Mouse (Mus musculus) stomach, postnatal 0 days (tissue): Measurements from ENCODE around the gene Snx29. TPM values are rescaled to one million over a fixed set of nuclear protein-coding genes. Genes with fewer than 3 reads are reported as not detected.
"Not testable (repeated sequence)": the region's sequence is repeated elsewhere in the genome, so short reads cannot be mapped to it uniquely, and the experiment has no call there.

Experiments
- ATAC-seq: fragments of 200-750 bp; cut with Nextera tagmentation; 2 replicates; pipeline ENCODE4 v1.8.0; 2017; ENCODE audit not compliant: low FRiP score, low TSS enrichment
- DNase-seq: peaks from one replicate; pipeline ENCODE4 v3.0.0-alpha.2; 2016; ENCODE audit warnings: low spot score
- H3K27ac ChIP-seq: fragments of 300-500 bp; sonication (generic); replicated peaks from 2 replicates; pipeline ENCODE4 v1.5.1; 2014; ENCODE audit warnings: mild to moderate bottlenecking, control low read depth
- H3K27me3 ChIP-seq: fragments of 300-500 bp; sonication (generic); 2 replicates; pipeline ENCODE4 v1.6.1; 2014; ENCODE audit warnings: low read length; ENCODE audit not compliant: control insufficient read depth, insufficient read depth
- H3K36me3 ChIP-seq: fragments of 300-500 bp; sonication (generic); 2 replicates; pipeline ENCODE4 v1.6.1; 2014; ENCODE audit warnings: low read length, mixed read lengths; ENCODE audit not compliant: control insufficient read depth, insufficient read depth
- H3K4me1 ChIP-seq: fragments of 300-500 bp; sonication (generic); replicated peaks from 2 replicates; pipeline ENCODE4 v1.6.1; 2014; ENCODE audit warnings: antibody characterized with exemption; ENCODE audit not compliant: control insufficient read depth, insufficient read depth
- H3K4me2 ChIP-seq: fragments of 300-500 bp; sonication (generic); replicated peaks from 2 replicates; pipeline ENCODE4 v1.6.1; 2014; ENCODE audit warnings: low read depth, mild to moderate bottlenecking, control low read depth, moderate library complexity
- H3K4me3 ChIP-seq: fragments of 300-500 bp; sonication (generic); 2 replicates; pipeline ENCODE4 v1.5.1; 2014; ENCODE audit warnings: low read depth, low read length, control low read depth
- H3K9ac ChIP-seq: fragments of 300-500 bp; sonication (generic); 2 replicates; pipeline ENCODE4 v1.6.1; 2014; ENCODE audit warnings: mild to moderate bottlenecking, low read length, control low read depth, mixed read lengths
- H3K9me3 ChIP-seq: fragments of 300-500 bp; sonication (generic); 2 replicates; pipeline ENCODE4 v1.6.1; 2016; ENCODE audit warnings: low read length; ENCODE audit not compliant: control insufficient read depth
- CTCF ChIP-seq: IDR thresholded peaks from 2 replicates; pipeline ENCODE4 v1.5.1; 2016; ENCODE audit warnings: antibody characterized with exemption, low read depth, mild to moderate bottlenecking, moderate library complexity
- EP300 ChIP-seq: optimal IDR thresholded peaks from 2 replicates; pipeline ENCODE3; 2016; ENCODE audit warnings: antibody characterized with exemption
- WGBS: fragments of 180-500 bp; shearing (Covaris S2); extraction: QIAGEN DNeasy Blood & Tissue Kit; methylation state at CpG from one replicate; pipeline ENCODE4 v1.1.7; 2014; 5-methylcytosine and 5-hydroxymethylcytosine counted together
- polyA plus RNA-seq: library from polyadenylated mRNA; unstranded; fragments of >200 nt; fragmentation: Nextera tagmentation; extraction: Ambion mirVana; gene quantifications from 2 replicates; pipeline ENCODE4 v1.2.1, GENCODE M21; 2015

Snx29 gene
- 4.8 and 5.2 TPM in 2 replicates for polyA plus RNA-seq

DNA sequence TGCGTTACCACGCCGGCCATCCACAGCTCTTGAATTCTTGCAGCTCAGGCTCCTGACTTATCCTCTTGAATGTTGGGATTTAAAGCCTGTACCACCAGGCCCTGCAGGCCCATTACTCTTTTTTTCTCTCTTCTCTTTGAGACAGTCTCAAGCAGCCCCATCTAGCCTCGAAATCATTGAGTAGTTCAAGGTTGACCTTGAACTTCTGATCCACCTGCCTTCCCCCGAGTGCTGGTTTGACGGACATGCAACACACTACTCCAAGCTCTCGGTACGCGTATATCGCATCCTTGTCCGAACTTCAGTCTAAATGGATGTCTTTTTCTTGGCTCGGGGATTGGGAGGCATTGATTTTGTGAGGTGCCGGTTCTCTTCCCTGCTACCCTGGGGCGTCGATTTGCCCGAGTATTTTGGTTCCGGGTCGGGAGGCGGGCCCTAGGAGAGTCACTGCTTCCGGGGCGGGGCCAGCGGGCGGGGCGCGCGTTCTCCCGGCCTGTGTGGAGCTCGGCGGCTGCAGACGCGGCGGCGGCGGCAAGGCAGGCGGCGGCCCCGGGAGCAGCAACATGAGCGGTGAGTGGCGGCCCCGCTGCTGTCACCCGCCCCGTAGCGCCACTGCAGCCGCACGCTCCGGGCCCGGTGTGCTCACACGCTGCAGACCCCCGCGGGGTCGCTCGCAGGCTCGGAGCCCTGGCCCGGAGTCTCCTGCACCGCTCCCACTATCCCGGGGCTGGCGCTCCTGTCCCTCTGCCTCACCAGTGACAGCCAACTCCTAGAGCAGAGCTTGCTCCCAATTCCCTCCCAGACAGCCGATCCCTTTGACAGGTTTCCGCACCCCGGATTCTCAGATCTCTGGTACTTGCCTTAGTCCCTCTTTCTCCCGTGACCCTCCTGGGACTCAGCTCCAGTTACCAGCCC is at the start of gene Snx29:
Gene Snx29 (plus strand): TSS at position 500 of the 915 bp plus-strand sequence.
- WGBS: 4% methylated on average over 59 of the region's 61 CpGs
- ATAC-seq (peak; percentile 98), DNase-seq (peak; percentile 98)
- TF ChIP-seq CTCF (0 out of 2 replicates have a peak, but pooled peaks have one; percentile 13), EP300 (no peak)
- no peaks in the 10 kb centered on the region for H3K9me3 ChIP-seq
- H3K36me3 ChIP-seq: no peaks in the 10 kb centered on the region
- H3K27ac ChIP-seq: peak within 1 kb of the TSS; percentile 91
- peak within 1 kb of the TSS; percentile 82 for H3K4me3 ChIP-seq
- no peaks in the 10 kb centered on the region for H3K27me3 ChIP-seq
- 0 out of 2 replicates have a peak, but pooled peaks cover 2% of the 10 kb centered on the region for H3K4me1 ChIP-seq
- peak within 1 kb of the TSS; percentile 97 for H3K4me2 ChIP-seq
- H3K9ac ChIP-seq: peak within 1 kb of the TSS; percentile 82

DNA sequence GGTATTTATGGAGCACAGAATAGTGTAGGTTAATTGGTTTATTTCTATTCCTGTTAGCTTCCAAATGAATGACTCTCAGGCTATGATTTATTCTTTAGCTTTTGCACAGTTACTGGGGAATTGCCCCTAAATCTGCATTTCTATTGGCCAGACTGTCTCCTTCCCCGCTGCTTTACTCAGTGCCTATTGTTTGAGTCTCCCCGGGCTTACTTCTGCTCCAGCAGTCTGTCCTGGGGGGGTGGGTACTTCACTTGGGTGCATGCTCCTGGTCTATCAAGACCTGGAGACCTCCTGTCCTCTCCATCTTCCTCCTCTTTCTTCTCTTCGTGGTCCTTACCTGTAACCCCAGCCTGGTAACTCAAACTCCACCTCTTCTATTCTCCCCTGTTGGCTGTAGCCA is 45.8 kb upstream of the Snx29 start:
- H3K4me2 ChIP-seq: no peak overlapping the region
- TF ChIP-seq EP300: no peak
- TF ChIP-seq CTCF: no peak
- DNase-seq: no peak
- H3K9me3 ChIP-seq: no peaks in the 10 kb centered on the region
- no peaks in the 10 kb centered on the region for H3K36me3 ChIP-seq
- WGBS: 56% methylated on average over 3 of the region's 3 CpGs
- H3K4me3 ChIP-seq: no peak overlapping the region
- no peak overlapping the region for H3K9ac ChIP-seq
- H3K27ac ChIP-seq: no peak overlapping the region
- ATAC-seq: no peak
- no peaks in the 10 kb centered on the region for H3K27me3 ChIP-seq
- H3K4me1 ChIP-seq: no peaks in the 10 kb centered on the region

DNA sequence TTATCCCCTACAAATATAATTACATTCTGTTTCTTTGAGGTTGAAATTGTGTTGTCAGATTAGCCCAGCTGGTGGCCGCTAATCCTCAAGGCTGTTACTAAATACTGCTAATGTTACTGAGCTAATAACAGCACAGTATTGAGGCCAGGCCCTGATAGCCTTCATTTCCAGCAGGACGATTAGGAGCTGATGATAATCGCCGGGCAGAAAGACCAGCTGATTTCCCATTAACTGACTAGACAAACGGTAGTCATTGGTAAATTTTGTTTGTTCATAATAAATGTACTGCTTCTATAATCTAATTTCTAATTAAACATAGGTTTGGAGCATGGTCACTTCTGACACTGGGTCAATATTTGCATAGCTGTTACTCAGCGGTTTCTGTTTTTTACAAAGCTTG is 43.9 kb upstream of the Snx29 start:
- H3K9ac ChIP-seq: no peak overlapping the region
- 51% methylated on average over 6 of the region's 6 CpGs for WGBS
- no peaks in the 10 kb centered on the region for H3K36me3 ChIP-seq
- H3K27ac ChIP-seq: no peak overlapping the region
- H3K4me3 ChIP-seq: no peak overlapping the region
- no peak overlapping the region for H3K4me2 ChIP-seq
- no peaks in the 10 kb centered on the region for H3K27me3 ChIP-seq
- no peaks in the 10 kb centered on the region for H3K9me3 ChIP-seq
- no peaks in the 10 kb centered on the region for H3K4me1 ChIP-seq
- TF ChIP-seq CTCF (no peak), EP300 (no peak)
- DNase-seq (no peak), ATAC-seq (no peak)

DNA sequence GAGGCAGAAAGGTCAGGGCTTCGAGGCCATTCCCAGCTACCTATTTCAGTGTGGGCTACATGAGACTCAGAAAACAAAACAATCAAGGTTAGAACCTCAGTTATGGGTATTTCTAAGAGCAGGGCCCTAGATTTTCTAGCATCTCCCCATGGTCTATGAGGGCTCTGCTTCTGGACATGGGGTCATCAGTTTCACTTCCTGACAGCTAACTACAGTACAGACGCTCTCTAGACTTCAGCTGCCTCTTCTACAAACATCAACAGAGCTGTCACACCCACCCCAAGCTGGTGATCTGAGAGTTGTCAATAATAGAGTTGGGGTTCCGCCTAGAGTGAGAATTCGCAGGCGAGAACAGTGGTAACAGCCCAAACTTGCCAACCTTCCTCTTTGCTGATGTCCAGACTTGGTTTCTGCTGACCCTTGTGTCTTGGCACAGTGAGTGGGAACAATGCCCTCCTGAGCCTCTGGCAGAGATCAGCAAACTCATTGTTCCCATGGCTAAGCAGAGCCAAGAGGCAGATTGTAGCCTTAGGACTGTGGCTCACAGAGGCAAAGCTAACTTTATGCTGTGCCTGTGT is 40.0 kb upstream of the Snx29 start:
- Histone ChIP-seq H3K27ac (no peak overlapping the region), H3K4me1 (no peaks in the 10 kb centered on the region), H3K9ac (no peak overlapping the region), H3K9me3 (no peaks in the 10 kb centered on the region), H3K4me3 (no peak overlapping the region), H3K4me2 (no peak overlapping the region), H3K36me3 (no peaks in the 10 kb centered on the region), H3K27me3 (no peaks in the 10 kb centered on the region)
- no peak for ATAC-seq
- WGBS: 73% methylated on average over 5 of the region's 5 CpGs
- TF ChIP-seq EP300: no peak
- no peak for DNase-seq

DNA sequence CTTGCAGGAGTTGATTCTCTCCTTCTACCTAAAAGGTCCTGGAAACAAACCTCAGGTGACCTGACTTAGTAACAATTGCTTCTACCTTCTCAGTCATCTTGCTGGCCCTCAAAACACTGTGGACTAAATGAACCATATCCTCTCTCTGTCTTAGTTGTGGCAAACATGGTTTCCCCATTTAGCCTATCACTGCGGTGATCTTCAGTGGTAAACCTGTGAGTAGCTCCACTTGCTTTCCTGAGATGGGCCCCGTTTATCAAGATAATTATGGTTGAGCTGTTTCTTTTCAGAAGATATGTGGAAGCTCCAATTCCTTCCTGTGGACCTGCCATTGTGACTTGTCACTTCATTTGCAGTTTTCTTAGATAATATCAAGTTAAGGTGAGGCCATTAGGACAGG is 37.8 kb upstream of the Snx29 start:
- DNase-seq (no peak), ATAC-seq (no peak)
- Histone ChIP-seq H3K9ac (no peak overlapping the region), H3K4me1 (no peaks in the 10 kb centered on the region), H3K27ac (no peak overlapping the region), H3K27me3 (no peaks in the 10 kb centered on the region), H3K36me3 (no peaks in the 10 kb centered on the region), H3K4me2 (no peak overlapping the region), H3K4me3 (no peak overlapping the region), H3K9me3 (no peaks in the 10 kb centered on the region; the same call in 1 of the 2 replicates)
- TF ChIP-seq EP300: no peak
- TF ChIP-seq CTCF: no peak
- WGBS: 82% methylated on average over 2 of the region's 2 CpGs

DNA sequence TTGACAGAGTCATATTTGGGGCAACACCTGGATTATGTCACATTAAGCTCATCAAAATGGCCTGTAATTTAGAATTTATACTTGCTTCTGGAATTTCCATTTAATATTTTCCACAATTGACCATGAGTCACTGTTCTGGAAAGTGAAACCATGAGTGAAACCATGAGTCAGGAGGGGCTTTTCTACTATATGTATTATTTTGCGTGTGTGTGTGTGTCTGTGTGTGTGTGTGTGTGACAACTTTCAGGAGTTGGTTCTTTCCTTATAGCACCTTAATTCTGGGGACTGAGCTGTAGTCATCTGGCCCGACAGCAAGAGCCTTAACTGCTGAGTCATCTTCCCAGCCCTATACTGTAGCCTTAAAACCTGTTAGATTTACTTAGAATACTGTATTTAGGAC is 36.8 kb upstream of the Snx29 start:
- Histone ChIP-seq H3K4me2 (no peak overlapping the region), H3K4me1 (no peaks in the 10 kb centered on the region), H3K4me3 (no peak overlapping the region), H3K36me3 (no peaks in the 10 kb centered on the region), H3K27ac (no peak overlapping the region), H3K9ac (no peak overlapping the region), H3K9me3 (no peaks in the 10 kb centered on the region; the same call in 1 of the 2 replicates), H3K27me3 (no peaks in the 10 kb centered on the region)
- no peak for TF ChIP-seq EP300
- TF ChIP-seq CTCF: no peak
- no peak for ATAC-seq
- DNase-seq: no peak
- WGBS: 75% methylated on average over 2 of the region's 2 CpGs

DNA sequence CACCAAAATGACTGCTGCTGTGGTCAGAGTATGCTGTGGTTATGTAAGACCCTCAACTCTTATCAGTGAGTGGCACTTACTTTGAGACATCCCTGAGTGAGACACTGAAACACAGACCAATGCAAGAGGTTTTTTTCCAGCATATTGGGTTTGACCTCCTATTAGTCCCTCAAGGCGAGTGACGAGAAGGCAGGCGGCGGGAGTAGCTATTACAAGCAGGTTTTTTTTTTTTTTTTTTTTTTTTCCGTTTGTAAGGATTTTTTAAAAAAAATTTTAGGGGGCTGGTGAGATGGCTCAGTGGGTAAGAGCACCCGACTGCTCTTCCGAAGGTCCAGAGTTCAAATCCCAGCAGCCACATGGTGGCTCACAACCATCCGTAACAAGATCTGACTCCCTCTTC is 33.8 kb upstream of the Snx29 start:
- H3K27ac ChIP-seq, H3K9me3 ChIP-seq, H3K27me3 ChIP-seq, ATAC-seq, DNase-seq, H3K36me3 ChIP-seq, H3K4me1 ChIP-seq, H3K4me3 ChIP-seq, H3K9ac ChIP-seq, H3K4me2 ChIP-seq: not testable (repeated sequence)
- 96% methylated on average over 7 of the region's 8 CpGs for WGBS

DNA sequence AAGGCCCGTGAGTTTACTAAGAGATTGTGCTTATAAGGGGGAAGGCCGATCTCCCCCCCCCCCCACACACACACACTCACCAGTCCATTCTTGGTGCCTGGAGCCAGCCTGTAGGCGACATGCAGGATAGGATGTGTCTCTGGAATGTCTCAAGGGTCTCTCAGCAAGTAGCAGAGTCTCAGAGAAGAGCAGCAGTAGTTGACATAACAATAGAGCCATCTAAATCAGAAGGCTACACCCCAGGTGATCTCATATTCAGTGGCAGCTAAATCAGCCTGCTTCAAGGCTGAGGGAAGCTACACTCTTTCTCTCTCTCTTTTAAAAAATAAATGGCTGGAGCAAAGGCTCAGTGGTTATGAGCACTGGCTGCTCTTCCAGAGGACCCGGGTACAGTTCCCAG is 27.1 kb upstream of the Snx29 start:
- not testable (repeated sequence) for H3K27ac ChIP-seq, H3K9me3 ChIP-seq, H3K9ac ChIP-seq, ATAC-seq, H3K27me3 ChIP-seq, DNase-seq, H3K4me3 ChIP-seq, H3K4me2 ChIP-seq, H3K36me3 ChIP-seq, H3K4me1 ChIP-seq
- 80% methylated on average over 4 of the region's 4 CpGs for WGBS
